In the genomic region with DNA sequence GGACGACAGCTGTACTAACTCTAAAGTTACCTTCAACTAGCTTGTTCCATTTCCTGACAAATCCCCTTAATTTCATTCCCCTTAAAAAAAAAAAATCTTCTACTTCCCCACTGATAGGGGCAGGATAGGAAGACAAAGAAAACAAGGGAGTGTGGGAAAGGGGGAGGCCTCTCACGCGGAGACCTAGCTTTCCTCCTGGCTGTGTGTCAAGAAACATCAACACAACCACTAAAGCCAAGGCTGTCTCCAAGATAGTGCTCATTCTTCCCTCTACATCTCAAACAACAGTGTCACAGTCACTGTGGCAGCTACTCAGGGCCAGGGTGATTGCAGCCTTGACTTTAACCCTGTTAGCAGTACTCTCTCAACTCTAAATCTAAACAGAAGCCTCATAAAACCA, we compare ENCODE assay signal across 12 mouse cellular contexts. TPM values are rescaled to one million over a fixed set of nuclear protein-coding genes. Genes with fewer than 3 reads are reported as not detected.
A peak's percentile ranks its signal among the peaks of the same experiment; 100 is the strongest.
DNase-seq lines count a peak whose midpoint lies in the region; ATAC-seq lines count a peak whose summit lies in the region.
"Had no signal": no experiment of that assay in that cellular context is flagged by ENCODE, and none has a peak within 500 bp of the region (broad histone marks: within the 10 kb centered on the region; RNA-seq: fewer than 3 reads in every experiment).

No protein-coding gene starts in this region.

- DNase-seq in cerebellum, adult 9-11 months = peak; percentile 14
- DNase-seq in cerebellum, postnatal 25 days = no peak
- DNase-seq in midbrain, embryonic 14.5 days = no peak
- DNase-seq: liver, embryonic 13.5 days; lung, postnatal 10 days; thymus, adult 2 months had no signal

- no peak overlapping the region for H3K4me3 ChIP-seq in heart, embryonic 15.5 days
- H3K4me3 ChIP-seq in heart, embryonic 11.5 days (ENCODE audit: low read depth, low read length) = no peak overlapping the region
- H3K4me3 ChIP-seq in midbrain, embryonic 15.5 days = no peak overlapping the region
- no peak overlapping the region for H3K4me3 ChIP-seq in midbrain, embryonic 14.5 days (replicated peaks; ENCODE audit: low read depth, low read length)
- no peak overlapping the region for H3K4me3 ChIP-seq in intestine, embryonic 16.5 days (ENCODE audit: low read length)

- H3K36me3 ChIP-seq in heart, embryonic 15.5 days = no peaks in the 10 kb centered on the region
- no peaks in the 10 kb centered on the region; the same call in 1 of the 2 replicates for H3K36me3 ChIP-seq in heart, embryonic 11.5 days (ENCODE audit: control insufficient read depth, insufficient read depth, low read length)
- no peaks in the 10 kb centered on the region for H3K36me3 ChIP-seq in midbrain, embryonic 15.5 days (replicated peaks)
- H3K36me3 ChIP-seq in midbrain, embryonic 14.5 days (ENCODE audit: control insufficient read depth, insufficient read depth, low read length) = no peaks in the 10 kb centered on the region
- no peaks in the 10 kb centered on the region for H3K36me3 ChIP-seq in intestine, embryonic 16.5 days (ENCODE audit: control insufficient read depth, insufficient read depth, low read length)
- H3K36me3 ChIP-seq: liver, embryonic 13.5 days had no signal

- peaks cover 12% of the 10 kb centered on the region for H3K4me1 ChIP-seq in heart, embryonic 15.5 days (replicated peaks)
- H3K4me1 ChIP-seq in heart, embryonic 11.5 days (ENCODE audit: control insufficient read depth, insufficient read depth, low read length) = 0 out of 2 replicates have a peak, but pooled peaks cover 4% of the 10 kb centered on the region
- H3K4me1 ChIP-seq in midbrain, embryonic 15.5 days = peaks cover 21% of the 10 kb centered on the region
- peaks cover 15% of the 10 kb centered on the region for H3K4me1 ChIP-seq in midbrain, embryonic 14.5 days (ENCODE audit: control insufficient read depth, insufficient read depth, low read length)
- peaks cover 7% of the 10 kb centered on the region for H3K4me1 ChIP-seq in intestine, embryonic 16.5 days (ENCODE audit: control insufficient read depth, insufficient read depth, low read length)

- no peak overlapping the region for H3K4me2 ChIP-seq in heart, embryonic 15.5 days
- H3K4me2 ChIP-seq in heart, embryonic 11.5 days = no peak overlapping the region
- no peak overlapping the region for H3K4me2 ChIP-seq in midbrain, embryonic 15.5 days
- H3K4me2 ChIP-seq in midbrain, embryonic 14.5 days (ENCODE audit: low read length) = no peak overlapping the region
- H3K4me2 ChIP-seq in intestine, embryonic 16.5 days (ENCODE audit: low read depth, low read length) = no peak overlapping the region

- H3K27me3 ChIP-seq in heart, embryonic 15.5 days = no peaks in the 10 kb centered on the region
- H3K27me3 ChIP-seq in heart, embryonic 11.5 days (ENCODE audit: control insufficient read depth, insufficient read depth, low read length) = no peaks in the 10 kb centered on the region
- no peaks in the 10 kb centered on the region for H3K27me3 ChIP-seq in midbrain, embryonic 15.5 days (replicated peaks)
- H3K27me3 ChIP-seq in midbrain, embryonic 14.5 days (ENCODE audit: control insufficient read depth, insufficient read depth, low read length) = no peaks in the 10 kb centered on the region
- no peaks in the 10 kb centered on the region for H3K27me3 ChIP-seq in intestine, embryonic 16.5 days (replicated peaks; ENCODE audit: control insufficient read depth, insufficient read depth, low read length)
- H3K27me3 ChIP-seq: liver, embryonic 13.5 days had no signal

- no peak overlapping the region for H3K9ac ChIP-seq in heart, embryonic 15.5 days
- no peak overlapping the region for H3K9ac ChIP-seq in heart, embryonic 11.5 days (ENCODE audit: low read depth, low read length)
- no peak overlapping the region for H3K9ac ChIP-seq in midbrain, embryonic 15.5 days
- H3K9ac ChIP-seq in midbrain, embryonic 14.5 days (replicated peaks; ENCODE audit: low read length) = no peak overlapping the region
- H3K9ac ChIP-seq in intestine, embryonic 16.5 days (ENCODE audit: low read depth, low read length) = no peak overlapping the region
- H3K9ac ChIP-seq: liver, embryonic 13.5 days had no signal

- no peaks in the 10 kb centered on the region for H3K9me3 ChIP-seq in heart, embryonic 15.5 days (replicated peaks)
- H3K9me3 ChIP-seq in heart, embryonic 11.5 days (replicated peaks; ENCODE audit: control insufficient read depth, low read length) = no peaks in the 10 kb centered on the region
- H3K9me3 ChIP-seq in midbrain, embryonic 15.5 days = no peaks in the 10 kb centered on the region
- no peaks in the 10 kb centered on the region for H3K9me3 ChIP-seq in midbrain, embryonic 14.5 days (ENCODE audit: control insufficient read depth, low read length)
- H3K9me3 ChIP-seq in intestine, embryonic 16.5 days (ENCODE audit: control insufficient read depth, low read length) = no peaks in the 10 kb centered on the region
- H3K9me3 ChIP-seq: liver, embryonic 13.5 days; megakaryocyte, embryonic 14.5 days had no signal

- ATAC-seq in heart, embryonic 15.5 days (replicated peaks; ENCODE audit: insufficient number of reproducible peaks, insufficient read depth, low FRiP score, low read depth) = no peak
- no peak for ATAC-seq in heart, embryonic 11.5 days (replicated peaks; ENCODE audit: insufficient number of reproducible peaks, low FRiP score, low TSS enrichment)
- ATAC-seq in midbrain, embryonic 15.5 days (replicated peaks) = no peak
- no peak for ATAC-seq in midbrain, embryonic 14.5 days (ENCODE audit: low FRiP score, low TSS enrichment)
- peak; percentile 28; the same call in 1 of the 2 replicates for ATAC-seq in intestine, embryonic 16.5 days

- H3K27ac ChIP-seq in heart, embryonic 15.5 days = peak overlapping the region; percentile 57; the same call in 1 of the 2 replicates
- no peak overlapping the region for H3K27ac ChIP-seq in heart, embryonic 11.5 days (ENCODE audit: low read depth, low read length)
- H3K27ac ChIP-seq in midbrain, embryonic 15.5 days = 0 out of 2 replicates have a peak overlapping the region, but pooled peaks have one; percentile 30
- H3K27ac ChIP-seq in midbrain, embryonic 14.5 days (replicated peaks; ENCODE audit: low read depth, low read length) = no peak overlapping the region
- peak overlapping the region; percentile 61; the same call in 1 of the 2 replicates for H3K27ac ChIP-seq in intestine, embryonic 16.5 days (ENCODE audit: low read length)
- H3K27ac ChIP-seq: liver, embryonic 13.5 days had no signal

- WGBS in heart, embryonic 15.5 days = 38% methylated on average over 3 of the region's 3 CpGs
- 29% methylated on average over 3 of the region's 3 CpGs for WGBS in heart, embryonic 11.5 days (ENCODE audit: insufficient replicate concordance)
- WGBS in midbrain, embryonic 15.5 days = 40% methylated on average over 3 of the region's 3 CpGs
- WGBS in midbrain, embryonic 14.5 days = 46% methylated on average over 3 of the region's 3 CpGs
- WGBS in intestine, embryonic 16.5 days = 43% methylated on average over 3 of the region's 3 CpGs

RNA-seq across cellular contexts. Expression of gene Zdhhc21, which starts 0.8 kb away (rescaled TPM):
- 9.0 and 10.1 TPM in 2 replicates for polyA plus RNA-seq in heart, embryonic 15.5 days (2015; fragmentation: Nextera tagmentation; extraction: Ambion mirVana)
- polyA plus RNA-seq in heart, embryonic 11.5 days (2014; fragmentation: Nextera tagmentation; extraction: Ambion mirVana) = 9.9 and 11.3 TPM in 2 replicates
- 16.9 and 18.8 TPM in 2 replicates for polyA plus RNA-seq in midbrain, embryonic 15.5 days (2015; fragmentation: Nextera tagmentation; extraction: Ambion mirVana)
- 16.5 and 22.2 TPM in 2 replicates for polyA plus RNA-seq in midbrain, embryonic 14.5 days (2014; fragmentation: Nextera tagmentation; extraction: Ambion mirVana)
- 15.7 and 15.9 TPM in 2 replicates for polyA plus RNA-seq in intestine, embryonic 16.5 days (2015; fragmentation: Nextera tagmentation; extraction: Ambion mirVana)

RNA-seq across cellular contexts. Expression of gene Cer1, which starts 24.4 kb away (rescaled TPM):
- polyA plus RNA-seq in heart, embryonic 15.5 days (2015; fragmentation: Nextera tagmentation; extraction: Ambion mirVana) = not detected in 2 replicates
- not detected in 2 replicates for polyA plus RNA-seq in heart, embryonic 11.5 days (2014; fragmentation: Nextera tagmentation; extraction: Ambion mirVana)
- not detected in 2 replicates for polyA plus RNA-seq in midbrain, embryonic 15.5 days (2015; fragmentation: Nextera tagmentation; extraction: Ambion mirVana)
- not detected in 2 replicates for polyA plus RNA-seq in midbrain, embryonic 14.5 days (2014; fragmentation: Nextera tagmentation; extraction: Ambion mirVana)
- polyA plus RNA-seq in intestine, embryonic 16.5 days (2015; fragmentation: Nextera tagmentation; extraction: Ambion mirVana) = 0.07 TPM in 1 of 2 replicates, not detected in the other
- polyA plus RNA-seq: kidney, embryonic 16.5 days; liver, embryonic 13.5 days; thymus, adult 2 months had no signal

Comparison
In these comparisons a context has a peak if more than half of its experiments do, and no peak if none do; other contexts are left out.
1. H3K27ac ChIP-seq: peak in heart, embryonic 15.5 days (single experiment), midbrain, embryonic 15.5 days (single experiment) and intestine, embryonic 16.5 days (single experiment); none in heart, embryonic 11.5 days (single experiment) and midbrain, embryonic 14.5 days (single experiment).